ENCODE assay signal across 8 mouse cellular contexts in genomic region chr2:158361678-158362320, GRCm38 (mm10). TPM values are rescaled to one million over a fixed set of nuclear protein-coding genes. Genes with fewer than 3 reads are reported as not detected.
A peak's percentile ranks its signal among the peaks of the same experiment; 100 is the strongest.
DNase-seq lines count a peak whose midpoint lies in the region; ATAC-seq and TF ChIP-seq lines count a peak whose summit lies in the region.

No protein-coding gene starts in this region.

- ATAC-seq in lung, embryonic 14.5 days (ENCODE audit: insufficient read depth) = peak; percentile 53; the same call in 1 of the 2 replicates
- ATAC-seq in embryonic facial prominence, embryonic 12.5 days (ENCODE audit: insufficient number of reproducible peaks, insufficient read depth, low FRiP score, low TSS enrichment) = no peak
- ATAC-seq in hindbrain, postnatal 0 days = peak; percentile 71
- peak; percentile 75 for ATAC-seq in midbrain, embryonic 16.5 days

- H3K27me3 ChIP-seq in lung, embryonic 14.5 days (ENCODE audit: insufficient read depth, low read length) = no peaks in the 10 kb centered on the region
- no peaks in the 10 kb centered on the region for H3K27me3 ChIP-seq in embryonic facial prominence, embryonic 12.5 days
- H3K27me3 ChIP-seq in hindbrain, postnatal 0 days (ENCODE audit: insufficient read depth, low read length) = no peaks in the 10 kb centered on the region
- H3K27me3 ChIP-seq in midbrain, embryonic 16.5 days (ENCODE audit: control insufficient read depth, insufficient read depth, low read depth, low read length) = no peaks in the 10 kb centered on the region
- no peaks in the 10 kb centered on the region for H3K27me3 ChIP-seq in thymus, adult 2 months (ENCODE audit: control insufficient read depth, insufficient read depth, low read length)

- DNase-seq in lung, embryonic 14.5 days = no peak
- no peak for DNase-seq in lung, postnatal 36 days
- DNase-seq in hindbrain, postnatal 0 days (ENCODE audit: low spot score) = no peak
- DNase-seq in cerebellum, postnatal 4 days (ENCODE audit: low spot score in 2 of 2) = no peak
- DNase-seq in retina, embryonic 14.5 days (ENCODE audit: low spot score) = no peak
- DNase-seq in thymus, adult 2 months = no peak

- no peak for TF ChIP-seq POLR2A in thymus, adult 2 months (IDR thresholded peaks at IDR 0.05; ENCODE audit: control insufficient read depth, extremely low read depth, insufficient read depth, low read length, poor library complexity)

- TF ChIP-seq CTCF in lung, embryonic 14.5 days (IDR thresholded peaks at IDR 0.05; ENCODE audit: low read depth) = no peak
- peak; percentile 52 for TF ChIP-seq CTCF in hindbrain, postnatal 0 days (IDR thresholded peaks at IDR 0.05; ENCODE audit: low read depth)
- TF ChIP-seq CTCF in thymus, adult 2 months (IDR thresholded peaks at IDR 0.05; ENCODE audit: borderline replicate concordance, control insufficient read depth, extremely low read depth, insufficient read depth, low read length, poor library complexity) = no peak

- H3K36me3 ChIP-seq in lung, embryonic 14.5 days (ENCODE audit: insufficient read depth) = peaks cover 37% of the 10 kb centered on the region
- peaks cover 36% of the 10 kb centered on the region for H3K36me3 ChIP-seq in embryonic facial prominence, embryonic 12.5 days
- peaks cover 24% of the 10 kb centered on the region for H3K36me3 ChIP-seq in hindbrain, postnatal 0 days (ENCODE audit: insufficient read depth, low read length)
- H3K36me3 ChIP-seq in midbrain, embryonic 16.5 days (ENCODE audit: control insufficient read depth, insufficient read depth, low read length) = peaks cover 16% of the 10 kb centered on the region
- peaks cover 29% of the 10 kb centered on the region for H3K36me3 ChIP-seq in thymus, adult 2 months (ENCODE audit: control insufficient read depth, insufficient read depth, low read length)

- H3K4me1 ChIP-seq in lung, embryonic 14.5 days (ENCODE audit: insufficient read depth) = no peaks in the 10 kb centered on the region
- peaks cover 20% of the 10 kb centered on the region for H3K4me1 ChIP-seq in embryonic facial prominence, embryonic 12.5 days
- no peaks in the 10 kb centered on the region for H3K4me1 ChIP-seq in hindbrain, postnatal 0 days (ENCODE audit: insufficient read depth, low read length)
- H3K4me1 ChIP-seq in midbrain, embryonic 16.5 days (ENCODE audit: control insufficient read depth, insufficient read depth, low read length) = peaks cover 15% of the 10 kb centered on the region
- H3K4me1 ChIP-seq in thymus, adult 2 months (replicated peaks; ENCODE audit: control insufficient read depth, insufficient read depth, low read length) = peaks cover 12% of the 10 kb centered on the region

- H3K9ac ChIP-seq in lung, embryonic 14.5 days = 0 out of 2 replicates have a peak overlapping the region, but pooled peaks have one; percentile 4
- no peak overlapping the region for H3K9ac ChIP-seq in embryonic facial prominence, embryonic 12.5 days
- no peak overlapping the region; the same call in 1 of the 2 replicates for H3K9ac ChIP-seq in hindbrain, postnatal 0 days (replicated peaks; ENCODE audit: low read length)
- H3K9ac ChIP-seq in midbrain, embryonic 16.5 days (ENCODE audit: low read depth, low read length) = no peak overlapping the region

- WGBS in lung, embryonic 14.5 days = 33% methylated on average over 8 of the region's 8 CpGs
- 34% methylated on average over 8 of the region's 8 CpGs for WGBS in embryonic facial prominence, embryonic 12.5 days
- 38% methylated on average over 8 of the region's 8 CpGs for WGBS in hindbrain, postnatal 0 days
- WGBS in midbrain, embryonic 16.5 days = 37% methylated on average over 8 of the region's 8 CpGs
- 40% methylated on average over 8 of the region's 8 CpGs for WGBS in thymus, adult 2 months

- H3K9me3 ChIP-seq in lung, embryonic 14.5 days (ENCODE audit: low read depth, low read length) = no peaks in the 10 kb centered on the region
- no peaks in the 10 kb centered on the region for H3K9me3 ChIP-seq in embryonic facial prominence, embryonic 12.5 days
- H3K9me3 ChIP-seq in hindbrain, postnatal 0 days (ENCODE audit: low read length) = no peaks in the 10 kb centered on the region
- H3K9me3 ChIP-seq in midbrain, embryonic 16.5 days (replicated peaks; ENCODE audit: control insufficient read depth, low read length, poor library complexity, severe bottlenecking) = no peaks in the 10 kb centered on the region

- peak overlapping the region; percentile 41; the same call in 1 of the 2 replicates for H3K4me2 ChIP-seq in lung, embryonic 14.5 days
- H3K4me2 ChIP-seq in embryonic facial prominence, embryonic 12.5 days (replicated peaks) = peak overlapping the region; percentile 86
- H3K4me2 ChIP-seq in hindbrain, postnatal 0 days (ENCODE audit: low read depth, low read length) = peak overlapping the region; percentile 84; the same call in 1 of the 2 replicates
- peak overlapping the region; percentile 26; the same call in 1 of the 2 replicates for H3K4me2 ChIP-seq in midbrain, embryonic 16.5 days (ENCODE audit: low read length)

- H3K27ac ChIP-seq in lung, embryonic 14.5 days (ENCODE audit: low read depth) = peak overlapping the region; percentile 70; the same call in 1 of the 2 replicates
- H3K27ac ChIP-seq in embryonic facial prominence, embryonic 12.5 days = peak overlapping the region; percentile 50; the same call in 1 of the 2 replicates
- H3K27ac ChIP-seq in hindbrain, postnatal 0 days = peak overlapping the region; percentile 48; the same call in 1 of the 2 replicates
- peak overlapping the region; percentile 78 for H3K27ac ChIP-seq in midbrain, embryonic 16.5 days (ENCODE audit: low read length)
- no peak overlapping the region for H3K27ac ChIP-seq in thymus, adult 2 months (ENCODE audit: control insufficient read depth, insufficient read depth, low read length)

- H3K4me3 ChIP-seq in lung, embryonic 14.5 days (ENCODE audit: low read depth, low read length) = peak overlapping the region; percentile 67
- peak overlapping the region; percentile 90 for H3K4me3 ChIP-seq in embryonic facial prominence, embryonic 12.5 days
- no peak overlapping the region for H3K4me3 ChIP-seq in hindbrain, postnatal 0 days (ENCODE audit: low read length)
- H3K4me3 ChIP-seq in midbrain, embryonic 16.5 days (ENCODE audit: low read depth, low read length) = peak overlapping the region; percentile 91; the same call in 1 of the 2 replicates
- H3K4me3 ChIP-seq in thymus, adult 2 months (ENCODE audit: control insufficient read depth, insufficient read depth, low read length) = no peak overlapping the region

RNA-seq across cellular contexts. Expression of gene Snhg11, which starts 13.6 kb away (rescaled TPM):
- 0.96 and 1.7 TPM in 2 replicates for polyA plus RNA-seq in lung, embryonic 14.5 days (2014; fragmentation: Nextera tagmentation; extraction: Ambion mirVana)
- 18.7 and 25.2 TPM in 2 replicates for polyA plus RNA-seq in embryonic facial prominence, embryonic 12.5 days (2016; fragmentation: Nextera tagmentation; extraction: Ambion mirVana)
- total RNA-seq in hindbrain, postnatal 0 days (2014; rRNA removed) = 134 and 169 TPM in 2 replicates
- 521 and 663 TPM in 2 replicates for polyA plus RNA-seq in hindbrain, postnatal 0 days (2015; fragmentation: Nextera tagmentation; extraction: Ambion mirVana)
- 636 and 732 TPM in 2 replicates for polyA plus RNA-seq in midbrain, embryonic 16.5 days (2015; fragmentation: Nextera tagmentation; extraction: Ambion mirVana)
- polyA plus RNA-seq in thymus, adult 2 months (2012; rRNA removed) = 9.3 and 16.1 TPM in 2 replicates

RNA-seq across cellular contexts. Expression of gene Ralgapb, which starts 47.8 kb away (rescaled TPM):
- 19.7 and 22.1 TPM in 2 replicates for polyA plus RNA-seq in lung, embryonic 14.5 days (2014; fragmentation: Nextera tagmentation; extraction: Ambion mirVana)
- polyA plus RNA-seq in embryonic facial prominence, embryonic 12.5 days (2016; fragmentation: Nextera tagmentation; extraction: Ambion mirVana) = 18.9 and 21.4 TPM in 2 replicates
- 44.9 and 66.1 TPM in 2 replicates for total RNA-seq in hindbrain, postnatal 0 days (2014; rRNA removed)
- polyA plus RNA-seq in hindbrain, postnatal 0 days (2015; fragmentation: Nextera tagmentation; extraction: Ambion mirVana) = 16.3 and 17.8 TPM in 2 replicates
- polyA plus RNA-seq in midbrain, embryonic 16.5 days (2015; fragmentation: Nextera tagmentation; extraction: Ambion mirVana) = 19.9 and 25.2 TPM in 2 replicates
- polyA plus RNA-seq in thymus, adult 2 months (2012; rRNA removed) = 43.8 and 47.8 TPM in 2 replicates

RNA-seq across cellular contexts. Expression of gene Lbp, which starts 55.5 kb away (rescaled TPM):
- polyA plus RNA-seq in lung, embryonic 14.5 days (2014; fragmentation: Nextera tagmentation; extraction: Ambion mirVana) = 8.3 and 9.9 TPM in 2 replicates
- 4.2 and 4.6 TPM in 2 replicates for polyA plus RNA-seq in embryonic facial prominence, embryonic 12.5 days (2016; fragmentation: Nextera tagmentation; extraction: Ambion mirVana)
- 6.0 and 10.4 TPM in 2 replicates for total RNA-seq in hindbrain, postnatal 0 days (2014; rRNA removed)
- 10.3 and 13.2 TPM in 2 replicates for polyA plus RNA-seq in hindbrain, postnatal 0 days (2015; fragmentation: Nextera tagmentation; extraction: Ambion mirVana)
- 2.6 and 4.3 TPM in 2 replicates for polyA plus RNA-seq in midbrain, embryonic 16.5 days (2015; fragmentation: Nextera tagmentation; extraction: Ambion mirVana)
- polyA plus RNA-seq in thymus, adult 2 months (2012; rRNA removed) = 6.2 and 12.1 TPM in 2 replicates

Comparison
In these comparisons a context has a peak if more than half of its experiments do, and no peak if none do; other contexts are left out.
1. H3K4me2 ChIP-seq: peak in every context shown above with its lines; median percentile 86 in embryonic facial prominence, embryonic 12.5 days; 84 in hindbrain, postnatal 0 days; 41 in lung, embryonic 14.5 days; 26 in midbrain, embryonic 16.5 days.
2. H3K4me3 ChIP-seq: peak in lung, embryonic 14.5 days (single experiment), embryonic facial prominence, embryonic 12.5 days (single experiment) and midbrain, embryonic 16.5 days (single experiment); none in hindbrain, postnatal 0 days (single experiment) and thymus, adult 2 months (single experiment).
3. RNA of gene Snhg11, which starts 13.6 kb away (polyA plus RNA-seq): 636 to 732 TPM in midbrain, embryonic 16.5 days and 521 to 663 TPM in hindbrain, postnatal 0 days; 18.7 to 25.2 TPM in embryonic facial prominence, embryonic 12.5 days, 9.3 to 16.1 TPM in thymus, adult 2 months and 0.96 to 1.7 TPM in lung, embryonic 14.5 days; every median in the first group is over 10 times any median in the second.